Mouse (Mus musculus) Patski (cell line): Measurements from ENCODE around the gene Stc2. TPM values are rescaled to one million over a fixed set of nuclear protein-coding genes. Genes with fewer than 3 reads are reported as not detected.

Experiments used
- ATAC-seq: fragments of 100-300 bp; one replicate; pipeline ENCODE4 v1.8.0; 2021
- CTCF ChIA-PET: fragments of 350-600 bp; sonication (Branson Sonifier 250); formaldehyde crosslinking; loops from one replicate; lab custom pipeline; 2022; ENCODE audit warnings: inconsistent platforms; lab: Charles Lee
- POLR2A ChIA-PET: fragments of 350-600 bp; sonication (Branson Sonifier 250); formaldehyde crosslinking; loops from one replicate; lab custom pipeline; 2022; ENCODE audit warnings: antibody characterized with exemption, inconsistent platforms; lab: Charles Lee
- DNase-seq: peaks from one replicate; pipeline ENCODE4 v3.0.0-alpha.2; 2011; ENCODE audit warnings: low read depth, low spot score
- H3K27me3 ChIP-seq: fragments of 371-371 bp; one replicate; pipeline ENCODE4 v1.5.1; 2021
- CTCF ChIP-seq: fragments of 100-300 bp; IDR thresholded peaks from one replicate; pipeline ENCODE4 v1.5.1; 2021
- in situ Hi-C: fragments of 300-500 bp; cut with MboI; formaldehyde crosslinking; loops from 3 replicates; pipeline ENCODE4 v1.11.1; 2018; ENCODE audit warnings: low pct_unique_long_range_greater_than_20kb, mixed read lengths
- polyA plus RNA-seq: library from polyadenylated mRNA; unstranded; gene quantifications from one replicate; pipeline ENCODE4 v1.2.3, GENCODE M21; 2021

The Stc2 gene
- 58.4 TPM for polyA plus RNA-seq

DNA sequence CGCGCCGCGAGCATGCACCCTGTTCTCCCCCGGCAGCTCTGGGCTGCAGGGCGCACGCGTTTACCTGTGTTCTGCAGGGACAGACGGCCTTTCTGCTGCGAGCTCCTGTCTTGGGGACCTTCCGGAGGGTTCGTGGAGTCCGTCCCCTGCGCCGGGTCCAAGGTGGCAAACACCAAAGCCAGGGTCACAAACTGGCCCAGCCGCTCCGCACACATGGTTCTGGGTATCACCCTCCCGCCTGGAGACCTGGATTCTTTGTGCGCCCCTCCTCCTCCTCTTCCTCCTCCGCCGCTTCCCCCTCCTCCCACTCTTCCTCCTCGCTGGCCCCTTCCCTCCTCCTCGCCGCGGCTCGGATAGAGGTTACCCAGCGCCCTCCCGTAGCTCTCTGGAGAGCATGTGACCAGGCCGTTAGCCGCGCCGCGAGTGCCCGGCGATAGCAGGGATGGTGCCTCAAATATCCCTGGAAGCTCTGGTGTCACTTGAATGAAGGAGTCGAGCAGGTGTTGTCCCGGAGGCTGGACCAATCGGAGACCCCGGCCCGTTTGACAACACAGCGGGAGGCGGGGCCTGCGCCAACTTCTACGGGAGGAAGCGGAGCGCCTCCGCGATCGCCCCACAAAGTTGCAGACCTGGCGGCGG, at the start of gene Stc2:
TSS of gene Stc2 (minus strand) at position 427 of the 639 bp plus-strand sequence.
- TF ChIP-seq CTCF = no peak
- CTCF ChIA-PET = interaction anchor here (1.1 to 1.8 kb wide), 5 partner anchors 122 to 269 kb away, joined by 3 to 5 read pairs (median 4); no protein-coding TSS in a partner anchor
- POLR2A ChIA-PET = interaction anchor here (0.6 to 3.1 kb wide), 8 partner anchors 12 to 245 kb away, joined by 3 to 18 read pairs (median 4); no protein-coding TSS in a partner anchor
- in situ Hi-C loops = loop anchor here (5.0 kb wide), 4 partner anchors 112 to 248 kb away; no protein-coding TSS in a partner anchor
- DNase-seq = no peak
- H3K27me3 ChIP-seq = no peaks in the 10 kb centered on the region
- ATAC-seq = peak; percentile 49

DNA sequence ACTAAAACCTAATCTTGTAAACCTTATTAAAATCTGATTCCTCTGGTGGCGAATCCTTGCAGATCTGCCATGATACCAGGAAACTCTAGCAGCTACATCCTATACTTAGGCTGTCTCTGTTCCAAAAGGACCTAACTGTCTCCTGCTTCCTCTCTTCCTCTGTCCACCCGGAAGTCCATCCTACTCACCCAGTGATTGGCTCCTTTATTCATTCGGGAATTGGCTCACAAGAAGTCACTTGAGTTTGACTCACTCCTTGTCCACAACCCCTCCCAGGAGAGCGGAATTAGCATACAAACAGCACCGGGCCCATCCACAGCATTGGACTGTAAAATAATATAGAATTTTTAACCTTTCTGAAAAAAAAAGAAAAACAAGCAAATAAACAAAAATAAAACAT, 47.2 kb upstream of the Stc2 start:
- no peaks in the 10 kb centered on the region for H3K27me3 ChIP-seq
- ATAC-seq (no peak), DNase-seq (no peak)
- POLR2A ChIA-PET = no interaction called here
- CTCF ChIA-PET = interaction anchor here (2.5 kb wide), 1 partner anchor 9 kb away, joined by 6 read pairs; no protein-coding TSS in a partner anchor
- TF ChIP-seq CTCF = no peak
- in situ Hi-C loops = no loop called here

DNA sequence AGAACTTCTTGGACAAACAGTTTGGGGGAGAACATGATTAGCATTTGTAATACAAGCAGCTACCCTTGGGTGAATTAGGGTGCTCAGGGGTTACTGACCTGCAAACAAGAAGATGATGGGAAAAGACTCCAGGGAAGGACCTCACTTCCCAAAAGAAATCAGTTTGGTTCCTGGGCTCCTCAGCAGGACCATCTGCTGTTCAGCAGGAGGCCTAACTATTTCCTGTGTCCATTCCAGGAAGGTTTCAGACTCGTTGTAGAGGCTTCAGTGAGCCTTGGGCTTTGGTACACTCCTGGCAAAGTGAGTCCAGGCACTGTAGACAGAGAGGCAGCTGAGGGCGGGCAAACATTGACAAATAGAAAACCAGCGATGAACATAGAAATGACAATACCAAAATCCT, 42.5 kb upstream of the Stc2 start:
- POLR2A ChIA-PET = no interaction called here
- H3K27me3 ChIP-seq = no peaks in the 10 kb centered on the region

DNA sequence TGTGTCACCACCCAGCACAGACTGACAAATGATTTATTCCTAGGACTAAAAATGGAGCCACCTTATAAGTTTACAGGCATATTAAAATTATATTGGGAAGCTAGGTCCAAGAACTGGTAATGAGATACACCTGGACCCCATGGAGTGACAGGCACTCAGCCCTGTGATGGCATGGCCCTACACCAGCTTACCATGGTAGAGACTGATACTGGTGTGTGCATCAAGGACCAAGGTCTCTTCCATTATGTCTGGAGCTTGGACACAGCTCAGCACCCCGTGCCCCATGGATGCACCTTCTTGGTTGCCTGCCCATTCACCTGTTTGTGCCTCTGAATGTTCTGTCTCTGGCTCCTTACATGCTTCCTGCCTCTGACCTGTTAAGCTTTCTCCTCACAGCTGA, 36.9 kb upstream of the Stc2 start:
- DNase-seq = no peak
- ATAC-seq = no peak
- ChIA-PET POLR2A (interaction anchor here (0.7 kb wide), 1 partner anchor 560 kb away, joined by 3 read pairs; no protein-coding TSS in a partner anchor), CTCF (interaction anchor here (1.0 to 2.5 kb wide), 2 partner anchors 10 to 13 kb away, joined by 4 to 6 read pairs; no protein-coding TSS in a partner anchor)
- H3K27me3 ChIP-seq = no peaks in the 10 kb centered on the region
- TF ChIP-seq CTCF = no peak
- in situ Hi-C loops = no loop called here

More for the DNA sequence above, 42.5 kb upstream of the Stc2 start:
- CTCF ChIA-PET = no interaction called here
- DNase-seq (no peak), ATAC-seq (no peak)
- in situ Hi-C loops = no loop called here
- no peak for TF ChIP-seq CTCF

DNA sequence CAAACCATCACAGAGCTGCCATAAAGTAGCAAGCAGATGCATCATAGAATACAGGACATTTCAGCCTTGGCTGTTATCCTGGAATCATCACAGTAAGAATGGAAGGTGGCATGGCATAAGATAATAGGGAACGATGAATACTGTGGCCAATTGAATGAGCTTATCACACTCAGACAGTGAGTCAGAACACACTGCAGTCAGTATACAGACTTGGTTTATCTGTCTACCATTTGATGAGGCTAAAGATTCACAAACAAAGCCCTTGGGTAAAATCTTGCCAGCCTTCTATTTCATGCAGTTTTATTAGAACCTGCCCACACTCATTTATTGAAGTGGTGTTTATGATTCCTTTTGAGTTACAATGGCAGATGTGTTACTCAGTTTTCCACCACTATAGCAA, 33.2 kb upstream of the Stc2 start:
- CTCF ChIA-PET = no interaction called here
- in situ Hi-C loops = no loop called here
- DNase-seq = no peak

DNA sequence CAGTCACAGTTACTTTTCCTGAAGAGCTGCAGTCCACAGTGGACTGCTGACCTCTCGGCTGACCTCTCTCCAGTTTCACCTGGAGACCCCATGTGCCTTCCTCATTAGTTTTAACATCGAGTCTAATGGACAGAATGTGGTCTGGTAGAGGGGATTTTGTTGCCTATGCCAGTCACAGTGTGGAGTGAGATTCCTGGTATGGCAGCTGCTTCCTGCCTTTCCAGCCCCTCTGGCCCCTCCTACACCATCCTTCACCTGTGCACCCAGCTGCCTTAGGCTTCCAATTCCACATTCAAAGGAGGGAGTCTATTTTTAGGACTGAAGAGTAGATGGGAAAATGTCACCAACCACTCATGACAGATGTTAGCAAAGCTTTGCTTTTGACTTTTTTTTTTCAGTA, 28.7 kb upstream of the Stc2 start:
- in situ Hi-C loops = no loop called here
- TF ChIP-seq CTCF = no peak
- CTCF ChIA-PET = no interaction called here
- no peak for DNase-seq
- no peaks in the 10 kb centered on the region for H3K27me3 ChIP-seq
- no peak for ATAC-seq
- POLR2A ChIA-PET = no interaction called here

More for the DNA sequence above, 33.2 kb upstream of the Stc2 start:
- no peaks in the 10 kb centered on the region for H3K27me3 ChIP-seq
- no peak for ATAC-seq
- TF ChIP-seq CTCF = no peak
- POLR2A ChIA-PET = no interaction called here

DNA sequence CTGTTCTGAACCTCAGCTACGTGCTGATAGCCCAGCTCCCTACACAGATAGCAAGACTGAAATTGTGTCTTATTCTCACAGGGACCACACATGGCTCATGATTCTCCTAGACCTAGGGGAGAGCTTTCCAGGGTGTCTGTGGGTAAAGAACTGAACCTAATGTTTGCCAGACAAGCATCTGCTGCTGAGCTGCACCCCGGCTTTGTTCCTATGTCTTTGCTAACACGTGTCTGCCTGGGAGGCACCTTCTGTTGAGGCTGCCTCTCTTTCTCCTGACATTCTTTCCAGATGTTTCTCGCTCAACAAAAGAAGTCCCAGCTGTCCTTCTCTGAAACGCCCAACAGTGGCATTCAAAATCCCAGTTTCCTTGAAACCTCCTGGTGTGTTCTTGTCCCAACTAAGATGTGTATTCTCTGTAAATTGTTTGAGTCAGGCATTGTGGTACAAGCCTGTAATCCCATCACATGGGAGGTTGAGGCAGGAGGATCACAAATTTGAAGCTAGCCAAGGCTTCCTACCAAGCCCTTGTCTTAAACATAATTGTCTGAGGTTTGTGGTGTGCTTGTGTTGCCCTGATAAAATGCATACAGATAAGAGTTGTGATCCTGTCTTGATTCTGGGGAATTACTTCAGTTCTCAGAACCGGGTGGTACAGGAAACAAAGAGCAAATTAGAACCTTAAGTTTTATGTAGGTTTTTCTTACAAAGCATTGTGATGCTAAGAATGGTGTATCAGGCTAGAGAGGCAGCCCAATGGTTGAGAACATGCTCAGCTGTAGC, 27.0 kb upstream of the Stc2 start:
- in situ Hi-C loops = no loop called here
- DNase-seq (no peak), ATAC-seq (no peak)
- TF ChIP-seq CTCF = no peak
- CTCF ChIA-PET = no interaction called here
- H3K27me3 ChIP-seq = no peaks in the 10 kb centered on the region
- POLR2A ChIA-PET = no interaction called here

DNA sequence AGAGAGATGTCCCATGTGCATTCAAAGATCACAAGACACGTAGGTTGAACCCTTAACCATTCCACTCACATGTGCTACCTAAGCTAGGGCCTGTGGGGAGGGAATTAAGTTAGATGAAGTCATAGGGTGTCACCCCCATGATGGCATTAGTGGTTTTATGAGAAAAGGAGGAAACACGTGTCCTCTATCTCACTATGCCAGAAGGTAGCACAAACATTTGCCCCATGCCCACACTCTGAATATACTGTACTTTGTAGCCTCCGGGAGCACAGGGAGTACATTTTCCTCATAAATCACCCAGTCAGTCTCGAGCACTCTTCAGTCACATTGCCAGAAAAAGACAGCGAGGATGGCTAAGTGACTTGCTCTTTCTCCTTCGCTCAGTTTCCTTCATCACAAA, 24.2 kb upstream of the Stc2 start:
- POLR2A ChIA-PET = no interaction called here
- no peak for DNase-seq
- H3K27me3 ChIP-seq = no peaks in the 10 kb centered on the region
- ATAC-seq = no peak
- CTCF ChIA-PET = interaction anchor here (1.3 to 1.6 kb wide), 2 partner anchors 10 to 12 kb away, joined by 3 to 4 read pairs; no protein-coding TSS in a partner anchor
- no peak for TF ChIP-seq CTCF
- in situ Hi-C loops = no loop called here

DNA sequence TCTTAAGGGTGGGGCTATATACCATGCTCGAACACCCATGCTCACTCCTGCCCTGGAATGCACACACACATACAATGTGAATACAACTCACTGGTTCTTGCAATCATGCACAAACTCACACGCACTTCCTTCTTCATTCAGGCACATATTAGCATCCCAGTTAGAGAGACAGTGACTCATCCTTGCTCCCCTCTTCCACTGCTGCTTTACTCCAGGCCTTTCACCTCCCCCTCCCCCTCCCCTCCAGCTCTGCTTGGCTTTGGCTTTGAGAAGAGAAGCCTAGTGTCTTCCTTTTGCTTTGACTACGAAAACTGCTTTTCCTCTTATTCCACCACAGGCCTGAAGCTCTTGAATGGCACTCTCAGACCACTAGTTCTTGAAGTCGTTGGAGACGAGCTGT, 22.5 kb upstream of the Stc2 start:
- POLR2A ChIA-PET = no interaction called here
- in situ Hi-C loops = no loop called here
- ATAC-seq (peak; percentile 54), DNase-seq (no peak)
- CTCF ChIA-PET = no interaction called here
- no peaks in the 10 kb centered on the region for H3K27me3 ChIP-seq
- no peak for TF ChIP-seq CTCF

DNA sequence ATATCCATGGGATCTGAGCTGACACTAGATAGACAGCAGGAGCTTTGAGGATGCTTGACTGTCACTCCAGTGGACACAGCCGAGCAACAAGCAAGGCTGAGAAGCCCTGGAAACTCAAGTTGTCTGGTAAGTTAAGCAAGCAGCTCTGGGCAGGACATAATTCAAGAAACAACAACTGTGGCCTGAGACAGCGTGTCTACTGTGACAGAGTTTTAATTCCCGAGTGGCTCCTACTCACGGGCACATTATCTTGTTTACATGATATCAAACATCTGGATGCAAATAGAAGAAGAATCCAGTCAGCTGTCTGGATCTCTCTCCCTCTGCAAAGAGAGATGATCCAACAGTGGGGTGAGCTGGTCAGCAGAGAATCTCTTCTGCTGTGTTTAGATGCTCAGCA, 19.0 kb upstream of the Stc2 start:
- in situ Hi-C loops = loop anchor here (5.0 kb wide), 1 partner anchor 78 kb away; no protein-coding TSS in a partner anchor
- no peak for DNase-seq
- ATAC-seq = no peak
- H3K27me3 ChIP-seq = no peaks in the 10 kb centered on the region
- ChIA-PET CTCF (interaction anchor here (1.1 kb wide), 1 partner anchor 12 kb away, joined by 3 read pairs; no protein-coding TSS in a partner anchor), POLR2A (no interaction called here)
- no peak for TF ChIP-seq CTCF
